Mouse (Mus musculus): Measurements from ENCODE around the gene Ipo7.
"Not testable (repeated sequence)": the region's sequence is repeated elsewhere in the genome, so short reads cannot be mapped to it uniquely, and the experiment has no call there.

Gene Ipo7

DNA sequence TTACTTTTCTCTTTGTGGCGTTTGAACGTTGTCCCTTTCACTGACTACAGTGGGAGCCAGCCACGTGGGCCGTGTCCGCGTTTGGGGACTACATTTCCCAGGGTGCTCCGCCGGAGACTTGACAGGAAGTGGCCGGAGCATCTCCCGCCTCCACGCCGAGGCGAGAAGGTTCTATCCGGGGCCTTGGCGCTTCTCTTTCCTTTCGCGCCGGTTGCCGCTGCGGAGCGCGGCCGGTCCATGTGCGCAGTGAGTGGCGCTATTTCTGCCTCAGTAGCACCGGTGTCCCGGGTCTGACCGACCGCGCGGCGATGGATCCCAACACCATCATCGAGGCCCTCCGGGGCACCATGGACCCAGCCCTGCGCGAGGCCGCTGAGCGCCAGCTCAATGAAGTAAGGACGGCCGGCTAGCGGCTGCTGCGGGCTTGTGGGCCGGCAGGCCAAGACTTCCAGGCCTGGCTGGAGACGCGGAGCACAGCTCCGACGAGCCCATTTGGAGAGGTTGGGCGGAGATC is at the start of gene Ipo7:
Gene Ipo7, plus strand, starts transcription at position 158 of the 514 bp plus-strand sequence.
- peak; percentile 95 for DNase-seq

DNA sequence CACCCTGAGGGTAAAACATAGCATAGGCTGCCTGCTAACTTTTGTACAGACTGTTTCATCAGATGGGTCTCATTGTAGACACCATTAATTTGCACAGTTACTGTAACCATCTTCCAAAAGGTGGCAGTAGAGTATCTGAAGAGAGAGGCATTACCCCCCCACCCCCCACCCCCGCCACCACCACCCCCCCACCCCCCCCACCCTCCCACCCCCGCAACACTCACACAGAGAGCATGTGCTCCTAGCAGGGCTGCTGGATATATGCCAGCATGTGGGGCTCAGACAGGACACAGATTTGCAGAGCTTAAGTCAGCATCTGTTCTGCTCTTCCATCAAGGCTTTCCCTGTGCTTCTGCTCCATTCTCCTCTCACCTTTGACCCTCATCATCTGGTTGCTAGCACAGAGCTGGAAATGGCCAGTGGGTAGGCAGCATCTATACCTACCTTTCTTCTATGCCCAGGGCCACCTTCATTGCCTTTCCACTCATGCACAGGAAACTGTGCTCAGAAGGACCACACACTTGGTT is 49.1 kb upstream of the Ipo7 start:
- peak; percentile 40 for DNase-seq

DNA sequence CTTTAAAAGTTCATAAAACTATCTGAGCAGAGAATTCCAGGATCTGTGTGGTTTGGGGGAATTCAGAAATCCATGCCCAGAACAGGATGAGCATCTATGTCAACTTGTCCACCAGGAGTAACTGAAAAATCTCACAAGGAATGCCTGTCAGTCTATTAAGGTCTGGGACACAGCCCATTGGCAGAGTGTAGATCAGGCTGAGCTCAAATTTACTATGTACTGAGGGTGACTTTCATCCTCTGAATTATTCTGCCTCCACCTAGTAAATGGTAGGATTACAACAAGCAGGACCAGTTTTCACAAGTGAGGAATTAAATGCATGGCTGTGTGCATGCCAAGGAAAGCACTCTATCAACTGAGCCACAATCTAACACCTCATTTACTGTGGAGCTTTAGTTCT is 48.5 kb upstream of the Ipo7 start:
- no peak for DNase-seq

DNA sequence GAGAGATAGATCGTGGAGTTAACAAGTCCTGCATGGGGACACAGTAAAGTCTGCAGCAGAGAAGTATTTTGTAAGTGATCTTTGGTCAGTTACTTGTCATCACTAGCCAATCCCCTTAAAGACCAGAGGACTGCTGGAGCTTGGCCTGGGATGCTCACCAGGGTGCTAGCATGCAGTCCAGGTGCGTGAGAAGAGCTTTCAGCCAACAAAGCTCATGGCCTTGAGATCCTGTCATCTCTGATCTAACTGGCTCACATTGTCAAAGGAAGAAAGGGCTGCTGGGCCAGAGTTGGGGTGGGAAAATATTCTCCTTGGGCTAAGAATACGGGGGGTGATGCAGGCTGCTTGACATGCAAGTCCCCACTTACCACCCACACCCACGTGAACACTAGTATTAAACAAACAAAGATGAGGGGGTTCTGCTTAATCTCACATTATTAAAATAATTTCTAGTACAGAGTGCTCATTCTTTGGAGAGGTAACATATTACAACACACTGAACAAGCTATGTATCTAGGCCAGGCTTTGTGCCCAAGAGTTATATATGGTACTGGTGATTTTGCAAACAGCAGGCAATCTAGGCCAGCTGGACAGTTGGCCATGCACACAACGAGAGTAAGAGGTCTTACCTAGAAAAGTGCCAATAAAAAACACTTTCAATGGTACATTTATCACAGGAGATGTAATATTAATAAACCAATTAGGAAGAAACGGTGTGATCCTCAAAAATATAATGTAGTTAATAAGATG is 41.9 kb upstream of the Ipo7 start:
- no peak for DNase-seq

DNA sequence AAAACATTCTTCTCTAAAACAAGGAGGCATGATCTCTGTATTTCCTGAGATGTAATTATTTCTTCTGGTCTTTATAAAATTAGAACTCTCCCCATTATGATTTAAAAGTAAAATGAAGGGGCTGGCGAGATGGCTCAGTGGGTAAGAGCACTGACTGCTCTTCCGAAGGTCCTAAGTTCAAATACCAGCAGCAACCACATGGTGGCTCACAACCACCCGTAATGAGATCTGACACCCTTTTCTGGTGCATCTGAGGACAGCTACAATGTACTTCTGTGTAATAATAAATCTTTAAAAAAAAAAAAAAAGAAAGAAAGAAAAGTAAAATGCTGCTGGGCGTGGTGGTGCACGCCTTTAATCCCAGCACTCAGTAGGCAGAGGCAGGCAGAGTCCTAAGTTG is 40.9 kb upstream of the Ipo7 start:
- peak; percentile 41 for DNase-seq

- not testable (repeated sequence) for DNase-seq
Observed at GRCm38 (mm10) chr7:109984608-109985007, 33.5 kb upstream of the Ipo7 start.

GRCm38 (mm10) chr7:109985661-109986132 is 32.4 kb upstream of the Ipo7 start:
- DNase-seq: peak; percentile 55

- DNase-seq: peak; percentile 100
Observed at GRCm38 (mm10) chr7:109986133-109986669, 31.9 kb upstream of the Ipo7 start.

GRCm38 (mm10) chr7:109986775-109987174 is 31.3 kb upstream of the Ipo7 start, which contains the start of gene Tmem41b:
Tmem41b (minus strand) TSS chr7:109986929.
- peak; percentile 61 for DNase-seq

- peak; percentile 51 for DNase-seq
Observed at GRCm38 (mm10) chr7:109991286-109991685, 26.8 kb upstream of the Ipo7 start.

GRCm38 (mm10) chr7:109993157-109993959 is 24.7 kb upstream of the Ipo7 start:
- DNase-seq: peak; percentile 81

DNA sequence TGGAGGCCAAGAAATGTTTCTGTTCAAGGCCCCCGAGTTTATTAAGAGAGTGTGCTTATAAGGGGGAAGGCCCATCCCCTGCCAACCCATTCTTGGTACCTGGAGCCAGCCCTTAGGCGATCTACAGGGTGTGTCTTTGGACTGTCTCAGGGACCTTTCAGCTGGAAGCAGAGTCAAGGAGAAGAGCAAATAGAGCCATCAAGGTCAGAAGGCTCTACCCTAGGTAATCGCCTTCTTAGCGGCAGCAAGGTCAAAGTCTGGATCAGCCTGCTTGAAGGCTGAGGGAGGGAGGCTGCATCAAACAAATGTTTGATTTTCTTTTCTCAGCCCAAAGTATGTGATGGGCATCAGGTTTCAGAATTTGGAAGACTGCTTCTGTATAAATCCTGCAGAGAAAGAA is 19.7 kb upstream of the Ipo7 start:
- DNase-seq: no peak

GRCm38 (mm10) chr7:110002092-110002491 is 16.0 kb upstream of the Ipo7 start:
- DNase-seq: no peak

DNA sequence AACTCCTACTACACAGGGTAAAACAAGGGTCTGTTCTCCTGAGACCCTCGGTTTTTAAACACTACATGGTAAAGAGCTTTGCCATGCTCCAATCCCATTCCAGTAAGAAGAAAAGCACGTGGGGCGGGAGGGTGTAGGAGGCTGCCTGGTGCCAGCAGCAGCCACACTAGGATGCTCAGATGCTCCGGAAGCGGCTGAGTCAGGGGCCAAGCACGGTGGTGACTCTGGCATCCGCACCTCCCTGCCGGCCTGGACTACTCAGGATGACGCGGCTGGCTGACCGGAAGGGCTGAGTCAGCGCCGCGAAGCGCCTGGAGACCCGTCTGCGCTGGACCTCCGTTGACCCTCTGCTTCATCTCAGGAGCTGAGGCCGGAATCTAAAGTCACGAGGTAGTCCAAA is 15.1 kb upstream of the Ipo7 start:
- DNase-seq: peak; percentile 83

GRCm38 (mm10) chr7:110005976-110006375 is 12.1 kb upstream of the Ipo7 start:
- no peak for DNase-seq

DNA sequence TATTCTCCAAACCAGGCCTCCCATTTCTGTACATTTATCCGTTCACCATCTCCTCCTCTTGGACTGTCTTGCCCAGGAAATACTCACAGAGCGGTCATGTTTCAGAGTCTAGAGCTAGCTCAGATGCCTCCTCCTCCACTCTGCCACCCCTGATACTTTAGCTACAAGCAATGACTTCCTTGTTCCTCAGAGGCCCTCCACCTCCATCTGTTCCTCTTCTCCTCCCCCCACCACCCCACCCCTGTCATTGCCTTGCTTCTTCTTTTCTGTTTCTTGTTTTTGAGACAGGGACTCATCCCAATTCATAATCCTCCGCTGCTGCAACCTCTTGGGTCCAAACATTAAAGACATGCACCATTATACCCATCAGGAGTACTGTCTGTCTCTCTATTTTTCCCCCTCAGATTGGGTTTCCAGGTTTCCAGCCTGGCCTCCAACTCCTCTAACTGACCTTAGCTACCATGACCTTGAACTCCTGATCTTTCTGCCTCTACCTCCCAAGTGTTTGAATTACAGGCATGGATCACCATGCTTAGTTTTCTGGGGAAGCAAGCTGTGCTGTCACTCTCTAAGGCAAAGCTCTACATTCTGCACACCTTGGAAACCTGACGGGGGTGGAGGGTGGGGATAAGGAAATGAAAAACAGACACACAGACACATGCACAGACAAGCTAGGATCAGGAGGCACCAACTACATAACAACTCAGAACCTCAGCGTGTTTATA is 11.4 kb upstream of the Ipo7 start:
- DNase-seq: no peak

- no peak for DNase-seq
Observed at GRCm38 (mm10) chr7:110008513-110008912, 9.6 kb upstream of the Ipo7 start.

DNA sequence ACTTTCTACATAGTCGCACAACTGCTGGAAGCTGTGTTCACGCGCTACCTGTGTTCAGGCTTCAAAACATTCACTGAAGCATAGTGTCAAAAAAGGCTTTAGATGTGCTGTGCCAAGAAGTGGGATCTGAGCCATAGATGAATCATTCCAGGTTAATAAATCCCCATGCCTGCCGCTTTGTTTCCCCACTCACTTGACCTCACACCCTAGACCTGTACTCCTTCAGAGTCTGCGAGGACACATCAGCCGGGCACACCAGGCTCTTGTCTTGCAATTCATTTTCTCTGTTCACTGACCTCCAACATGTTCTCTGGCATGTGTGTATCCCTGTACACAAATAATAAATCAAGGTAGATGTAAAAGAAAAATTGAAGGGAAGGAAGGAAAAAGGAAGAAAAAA is 9.0 kb upstream of the Ipo7 start:
- peak; percentile 49 for DNase-seq

DNA sequence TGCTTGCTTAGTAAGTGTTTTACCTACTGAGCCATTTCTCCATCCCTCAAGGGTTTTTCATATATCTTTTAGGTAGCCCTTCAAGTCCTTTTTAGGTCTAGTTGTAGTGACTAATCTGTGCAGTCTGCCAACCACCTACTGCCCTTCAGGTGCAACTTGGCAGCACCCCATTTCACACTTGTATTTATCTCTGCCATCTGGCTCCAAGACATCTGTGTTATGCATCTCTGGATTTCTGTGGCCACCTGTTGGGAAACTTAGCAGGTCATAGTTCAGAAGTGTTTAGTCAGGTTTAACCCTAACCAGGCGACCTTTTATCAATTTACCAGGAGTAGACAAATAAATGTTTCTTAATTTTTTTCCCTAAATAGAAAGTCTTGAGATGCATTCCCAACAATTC is 6.7 kb upstream of the Ipo7 start:
- DNase-seq: no peak

DNA sequence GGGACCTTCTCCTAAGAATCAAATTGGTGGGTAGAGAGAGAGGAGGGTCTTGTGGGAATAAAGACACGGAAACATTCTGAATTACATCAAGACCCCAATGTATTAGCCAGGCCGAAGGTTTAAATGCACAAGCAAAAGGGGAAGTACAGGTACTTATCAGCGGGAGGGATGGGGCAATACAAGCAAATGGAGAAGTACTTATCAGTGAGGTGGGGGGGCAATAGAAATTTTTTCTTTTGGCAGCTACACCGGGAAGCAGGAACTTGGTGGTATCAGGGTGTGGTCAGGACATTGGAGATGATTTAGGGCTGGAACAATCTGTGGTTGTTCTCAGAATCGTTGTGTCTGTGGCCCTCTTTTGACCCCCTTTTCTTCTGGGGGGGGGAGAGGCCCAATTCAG is 3.8 kb upstream of the Ipo7 start:
- no peak for DNase-seq

- peak; percentile 52 for DNase-seq
Observed at GRCm38 (mm10) chr7:110018631-110019482, 783 bp downstream of the Ipo7 start.

- DNase-seq: no peak
Observed at GRCm38 (mm10) chr7:110023553-110023952, 5.5 kb downstream of the Ipo7 start.

Data from kidney, adult 9 months (tissue).